Mouse (Mus musculus) heart, postnatal 36 days (tissue): ENCODE results near the gene Asprv1. TPM values are rescaled to one million over a fixed set of nuclear protein-coding genes. Genes with fewer than 3 reads are reported as not detected.

Source experiments
- DNase-seq, 2 experiments: peaks; one replicate each; pipeline ENCODE4 v3.0.0; 2021 to 2022
- intact Hi-C: fragments of 180-260 bp; cut with DNase I; formaldehyde crosslinking; loops from one replicate; pipeline ENCODE4 v1.15.1; 2025
- total RNA-seq, 2 experiments: library from RNA; stranded (reverse); gene quantifications; 2 replicates each; pipeline ENCODE4 v1.2.3; 2021

Gene Asprv1
- total RNA-seq, 2 experiments from 2014 or later, result not detected

- DNase-seq, result no peak
- intact Hi-C loops, result no loop called here
Measured at GRCm38 (mm10) chr6:86658501-86658900, 30.5 kb downstream of the Asprv1 start.

- intact Hi-C loops, result no loop called here
Measured at GRCm38 (mm10) chr6:86660161-86660877, 32.4 kb downstream of the Asprv1 start.

GRCm38 (mm10) chr6:86665076-86665475 lies 37.1 kb downstream of the Asprv1 start:
- no peak for DNase-seq
- intact Hi-C loops, result no loop called here

More at GRCm38 (mm10) chr6:86660161-86660877, 32.4 kb downstream of the Asprv1 start:
- DNase-seq, result no peak

- intact Hi-C loops, result no loop called here
- DNase-seq, result no peak
Measured at GRCm38 (mm10) chr6:86665560-86666307, 37.8 kb downstream of the Asprv1 start.

- intact Hi-C loops, result no loop called here
- DNase-seq, result no peak
Measured at GRCm38 (mm10) chr6:86667061-86667460, 39.1 kb downstream of the Asprv1 start.

- peak in 1 of 2 experiments; percentile 17 for DNase-seq
- intact Hi-C loops, result loop anchor here (2.0 kb wide), 1 partner anchor 198 kb away; no protein-coding TSS in a partner anchor
Measured at GRCm38 (mm10) chr6:86668580-86669239, 40.7 kb downstream of the Asprv1 start, which contains the start of gene Mxd1. TSS of gene Mxd1 (minus strand) at chr6:86669161.

GRCm38 (mm10) chr6:86669240-86669727 lies 41.3 kb downstream of the Asprv1 start:
- DNase-seq, result peak; percentile 98 to 99
- intact Hi-C loops, result loop anchor here (2.0 kb wide), 1 partner anchor 198 kb away; no protein-coding TSS in a partner anchor

- intact Hi-C loops, result loop anchor here (1.0 to 2.0 kb wide), 3 partner anchors 72 to 232 kb away; partner anchors contain the start of gene C87436
Measured at GRCm38 (mm10) chr6:86670873-86671272, 42.9 kb downstream of the Asprv1 start.

GRCm38 (mm10) chr6:86678341-86678740 lies 50.4 kb downstream of the Asprv1 start:
- DNase-seq, result no peak
- intact Hi-C loops, result no loop called here

More at GRCm38 (mm10) chr6:86670873-86671272, 42.9 kb downstream of the Asprv1 start:
- peak; percentile 45 to 51 for DNase-seq

Other genes starting within 250 kb of the Asprv1 start
- gene Pcyox1, start 231.0 kb upstream of the Asprv1 start, total RNA-seq, result 10 to 100 TPM; 74.9 to 92.7 TPM
- 10 to 100 TPM; 18.1 to 26.4 TPM for gene Tia1, start 223.9 kb upstream of the Asprv1 start, total RNA-seq
- gene Gm44790, start 201.5 kb upstream of the Asprv1 start, total RNA-seq, result not detected
- gene C87436, start 189.8 kb upstream of the Asprv1 start, total RNA-seq, result 10 to 100 TPM in 1 of 2 experiments, 1 to 10 TPM in 1; 9.6 to 10.9 TPM
- 100 to 1,000 TPM; 147 to 159 TPM for gene Pcbp1, start 101.8 kb upstream of the Asprv1 start, total RNA-seq
- 1 to 10 TPM; 8.8 to 9.5 TPM for gene Mxd1, start 41.0 kb downstream of the Asprv1 start, total RNA-seq
- gene Snrnp27, start 56.4 kb downstream of the Asprv1 start, total RNA-seq, result 10 to 100 TPM; 43.2 to 47.2 TPM
- gene Gmcl1, start 105.2 kb downstream of the Asprv1 start, total RNA-seq, result 1 to 10 TPM; 4.4 to 4.6 TPM
- gene Anxa4, start 165.4 kb downstream of the Asprv1 start, total RNA-seq, result 10 to 100 TPM; 36.1 to 42.0 TPM
- 10 to 100 TPM; 71.1 to 75.1 TPM for gene Aak1, start 221.4 kb downstream of the Asprv1 start, total RNA-seq